Mouse (Mus musculus) cerebellum, adult 18-20 months (tissue): ENCODE measurements at regions not wholly inside any gene's neighbourhood (a gene's known extent, or its start where the extent isn't known, plus 50 kb on each side); places are given as distances from the start of the nearest gene placed in this dataset.

Experiments
- DNase-seq, 2 experiments: peaks; one replicate each; pipeline ENCODE4 v3.0.0; 2021

DNA sequence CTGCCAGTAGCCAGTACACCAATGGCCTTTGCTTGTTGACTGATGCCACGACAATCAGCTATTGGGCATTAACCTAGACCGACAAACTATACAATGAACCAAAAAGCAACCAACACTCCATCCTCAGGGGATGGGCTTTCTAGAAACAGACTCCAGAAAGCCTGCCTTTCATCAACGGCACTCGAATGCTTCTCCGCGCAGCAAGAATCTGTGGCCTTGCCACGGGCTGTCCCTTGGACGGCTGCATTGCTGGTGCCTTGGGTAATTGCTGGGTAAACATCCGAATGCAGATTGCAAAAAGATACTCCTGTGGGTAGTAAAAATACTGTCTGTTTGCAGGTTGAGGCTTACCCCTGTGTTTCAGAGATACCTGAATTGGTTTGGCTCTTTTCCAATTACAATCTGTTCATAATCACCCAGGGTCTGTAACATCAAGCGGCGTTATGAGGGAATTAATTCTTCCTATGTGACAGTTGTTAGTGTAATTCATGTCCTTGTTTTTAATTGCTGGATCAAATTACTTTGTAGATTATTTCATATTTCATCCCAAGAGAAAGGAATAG is 319.0 kb upstream of the Kif2a start:
- no peak for DNase-seq

DNA sequence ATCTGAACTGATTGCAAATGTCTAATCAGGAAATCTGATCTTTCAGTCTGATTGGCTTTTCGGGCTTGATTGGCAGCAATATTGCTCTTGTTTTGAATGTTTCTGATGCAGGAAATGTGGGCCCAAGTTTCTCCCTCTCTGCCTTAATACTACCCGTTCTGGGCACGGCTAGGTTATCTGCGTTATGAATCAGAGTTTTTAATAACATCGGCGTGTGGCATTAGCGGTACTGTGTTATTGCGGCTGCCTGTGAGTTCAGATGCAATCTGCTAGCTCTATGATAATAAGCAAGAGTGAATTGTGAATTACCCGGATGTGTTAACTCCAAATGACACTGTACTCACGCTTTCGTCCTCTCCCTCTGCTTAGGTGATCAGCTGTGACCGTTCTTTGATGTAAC is 316.2 kb upstream of the Kif2a start:
- DNase-seq = no peak

DNA sequence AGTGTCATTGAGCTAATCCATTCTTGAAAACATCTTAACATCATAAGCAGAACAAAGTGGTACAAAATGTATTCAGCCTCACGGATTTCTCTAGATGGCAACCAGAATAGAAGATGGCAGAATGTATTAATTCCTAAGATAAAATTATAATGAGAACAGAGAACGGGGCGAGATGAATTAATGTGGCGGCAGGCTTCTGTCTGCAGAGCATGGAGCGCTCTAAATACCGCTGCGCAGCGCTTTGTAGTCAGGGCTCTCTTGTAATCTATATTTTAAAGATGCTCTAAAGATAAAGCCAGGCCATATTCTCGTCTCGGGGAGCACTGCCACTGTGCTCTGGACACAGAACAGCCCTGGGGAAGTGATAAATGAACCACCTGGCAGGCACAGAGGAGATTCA is 315.2 kb upstream of the Kif2a start:
- no peak for DNase-seq

DNA sequence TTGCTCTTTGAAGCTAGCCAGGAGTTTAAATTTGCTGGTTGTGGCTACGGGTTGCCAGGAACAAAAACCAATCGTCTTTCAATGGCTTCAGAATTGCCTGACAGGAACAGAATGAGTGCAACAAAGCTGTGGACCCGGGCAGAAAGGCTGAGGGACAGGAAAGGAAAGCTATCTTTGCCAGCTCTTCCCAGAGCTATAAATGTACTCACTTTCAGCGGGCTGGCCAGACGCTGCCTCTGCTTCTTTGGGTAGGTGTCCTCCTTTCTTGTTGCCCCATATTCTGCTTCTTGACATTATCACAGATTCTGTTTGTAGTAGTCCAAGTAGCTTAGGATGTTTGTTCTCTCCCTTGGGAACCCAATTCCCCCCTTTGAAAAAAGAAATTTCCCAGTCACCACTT is 307.4 kb upstream of the Kif2a start:
- DNase-seq = no peak

DNA sequence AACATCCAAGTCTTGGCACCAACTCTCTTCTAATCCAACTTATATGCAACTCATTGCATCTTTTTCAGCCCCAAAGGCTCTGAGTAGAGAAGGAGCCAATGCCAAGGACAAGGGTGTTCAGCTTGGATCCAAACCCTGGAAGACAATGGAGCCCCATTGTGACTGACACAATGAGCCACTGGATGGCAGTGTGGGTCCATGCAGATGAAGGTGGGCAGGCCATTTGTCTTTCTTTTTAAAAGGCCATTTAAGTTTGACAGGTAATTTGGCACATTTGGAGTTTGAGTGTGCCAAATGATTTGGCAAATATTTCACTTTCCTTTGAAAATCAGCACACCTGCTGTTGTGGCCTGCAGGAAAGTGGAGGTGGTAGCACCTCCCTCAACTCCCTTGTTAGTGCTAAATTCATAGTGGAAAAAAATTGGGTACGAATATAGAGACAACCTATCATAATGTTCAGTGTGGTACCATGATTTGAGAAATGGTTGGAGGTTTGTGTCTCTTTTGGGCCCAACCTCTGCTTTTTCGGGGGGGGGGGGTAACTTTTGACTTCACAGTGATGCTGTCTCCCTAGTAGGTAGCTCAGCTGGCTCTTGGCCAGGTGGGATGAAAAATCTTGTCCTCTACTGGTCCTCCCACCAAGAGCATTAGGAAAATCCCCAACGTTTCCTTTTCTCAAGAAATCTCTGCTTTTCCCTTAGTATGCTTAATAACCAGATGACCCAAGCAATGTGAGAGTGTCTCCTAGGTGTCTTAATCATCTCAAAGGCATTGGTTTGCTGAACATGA is 304.0 kb upstream of the Kif2a start:
- DNase-seq = peak; percentile 80 to 86

DNA sequence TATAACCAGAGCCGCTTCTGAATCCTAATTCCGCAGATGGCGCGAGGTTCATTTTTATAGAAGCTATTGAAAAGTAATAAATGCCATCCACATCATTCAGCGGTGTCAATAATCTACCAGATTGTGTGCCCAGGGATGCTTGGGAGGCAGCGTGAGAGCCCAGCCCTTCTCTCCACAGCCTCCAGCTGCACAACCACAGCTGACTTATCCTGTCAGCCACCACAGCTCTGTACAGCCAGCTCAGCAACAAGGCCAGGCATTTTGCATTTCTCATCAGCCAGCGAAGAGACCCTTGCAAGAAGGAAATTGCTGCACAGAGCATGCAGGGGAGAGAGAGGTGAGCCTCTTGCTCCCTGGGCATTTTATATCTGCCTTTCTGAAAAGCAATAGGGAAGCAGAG is 292.8 kb upstream of the Kif2a start:
- DNase-seq = no peak

DNA sequence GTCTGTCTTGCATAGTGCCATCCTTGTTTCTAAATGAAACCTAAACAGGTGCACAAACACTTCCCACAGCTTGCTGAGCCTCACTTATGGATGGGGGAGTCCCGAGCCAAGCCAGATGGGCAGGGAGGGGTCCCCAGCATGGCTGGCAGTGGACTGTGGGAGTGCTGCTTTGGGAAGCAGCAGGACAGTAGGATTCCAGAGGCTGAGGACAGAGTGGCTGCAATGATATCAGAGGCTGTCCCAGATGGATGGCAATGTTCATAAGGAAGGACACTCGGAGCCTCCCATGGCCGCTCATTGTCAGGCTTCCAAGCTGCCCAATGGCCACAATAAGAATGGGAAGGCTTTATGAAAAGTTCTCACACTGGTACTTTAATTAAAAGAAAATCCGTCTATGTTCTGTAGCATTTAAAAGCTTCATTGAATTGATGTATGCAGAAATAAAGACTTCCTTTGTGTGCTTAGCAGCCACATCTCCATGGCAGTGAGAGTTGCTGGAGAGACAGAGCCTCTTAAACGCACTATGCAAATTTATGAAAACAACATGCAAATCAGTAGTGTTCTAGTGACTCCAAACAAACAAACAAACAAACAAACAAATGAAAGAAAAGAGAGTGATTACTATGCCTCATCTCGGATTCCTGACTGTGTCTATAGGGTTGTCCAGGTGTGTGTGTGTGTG is 287.2 kb upstream of the Kif2a start:
- no peak for DNase-seq

DNA sequence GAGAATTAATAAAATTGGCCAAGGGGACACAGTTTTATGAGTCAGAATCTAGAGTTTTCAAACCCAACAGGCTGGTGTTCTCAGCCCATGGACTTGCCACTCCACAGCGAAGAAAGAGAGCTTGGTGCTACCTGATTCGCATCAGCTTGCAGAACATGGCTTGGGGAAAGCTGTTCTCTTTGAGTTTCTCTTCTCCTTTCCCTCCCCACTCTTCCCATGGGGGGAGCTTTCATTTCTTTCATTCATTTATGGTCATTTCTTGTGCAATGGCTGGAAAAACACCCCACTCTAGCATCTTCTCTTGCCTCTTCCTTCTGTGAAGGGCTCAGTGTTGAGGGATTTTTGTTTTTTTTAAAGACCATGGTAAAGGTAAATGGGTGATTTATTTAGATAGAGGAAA is 286.5 kb upstream of the Kif2a start:
- DNase-seq = no peak

DNA sequence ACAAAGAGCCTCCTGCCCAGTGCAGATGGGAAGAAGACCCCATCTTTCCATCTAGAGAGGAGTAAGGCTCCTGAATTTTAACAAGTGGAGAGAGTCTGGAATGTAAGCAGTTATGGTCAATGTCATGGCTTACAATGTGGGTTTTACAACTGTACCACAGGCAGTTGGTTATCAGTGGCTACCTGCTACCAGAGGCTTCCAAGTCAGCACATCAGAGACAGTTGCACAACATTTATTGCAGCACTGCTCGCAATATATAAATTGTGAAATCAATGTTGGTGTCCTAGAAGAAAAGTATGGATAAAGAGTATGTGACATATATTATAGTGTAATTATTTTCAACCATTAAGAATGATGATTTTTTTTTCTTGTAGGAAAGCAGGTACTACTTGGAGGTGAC is 285.0 kb upstream of the Kif2a start:
- no peak for DNase-seq

DNA sequence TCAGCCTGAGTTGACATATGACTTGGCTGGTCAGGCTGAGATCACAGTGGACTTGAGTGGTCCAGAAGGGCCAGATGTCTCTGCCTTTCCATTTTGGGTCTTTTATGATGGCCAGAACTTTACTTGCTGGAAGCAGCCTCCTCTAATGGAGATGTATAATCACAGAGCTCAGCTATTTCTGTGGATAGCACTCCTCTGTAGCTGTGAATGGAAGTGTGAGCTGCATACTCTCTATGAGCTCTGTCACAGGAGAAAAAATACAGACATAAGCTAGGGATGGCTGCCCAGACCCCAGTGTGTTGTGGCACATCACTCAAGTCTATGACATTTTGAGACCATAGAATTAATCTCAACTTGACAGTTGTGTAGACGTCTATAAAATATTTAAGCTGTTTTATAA is 284.3 kb upstream of the Kif2a start:
- DNase-seq = no peak

DNA sequence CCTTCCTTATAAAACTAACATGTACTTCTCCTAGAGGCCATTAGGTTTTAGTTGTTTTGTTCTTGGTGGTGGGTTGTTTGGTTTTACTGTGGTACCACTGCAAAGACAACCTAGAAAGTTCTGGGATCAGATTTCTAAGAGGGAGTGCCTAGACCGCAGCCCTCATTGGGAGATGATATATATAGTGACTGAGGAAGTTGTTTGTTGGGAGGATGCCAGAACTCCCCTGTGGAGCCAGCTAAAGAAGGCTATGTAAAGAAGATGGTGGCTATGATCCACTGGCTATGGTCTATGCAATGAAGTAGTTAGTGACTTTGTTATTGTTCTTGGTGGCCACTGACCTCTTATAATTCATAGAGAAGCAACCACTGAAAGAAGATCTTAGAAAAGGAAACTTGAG is 283.8 kb upstream of the Kif2a start:
- DNase-seq = no peak

DNA sequence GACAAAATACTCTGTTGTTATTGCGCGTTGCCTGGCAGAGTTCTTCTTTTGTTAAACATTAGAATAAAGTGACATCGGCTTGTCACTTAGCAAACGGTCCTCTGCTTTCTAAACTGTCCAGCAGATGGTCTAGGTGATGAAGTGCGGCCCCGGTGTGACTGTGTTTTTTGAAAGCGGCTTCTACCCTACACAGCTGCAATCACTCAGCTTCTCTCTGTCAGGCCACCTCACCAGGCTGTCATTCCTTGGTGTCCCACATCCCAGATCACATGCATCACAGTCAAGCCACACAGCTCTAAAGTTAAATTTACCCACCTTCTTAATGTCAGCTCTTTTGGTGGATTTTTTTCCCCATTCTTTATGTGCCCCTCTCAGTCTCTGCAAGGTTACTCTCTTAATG is 282.0 kb upstream of the Kif2a start:
- no peak for DNase-seq

DNA sequence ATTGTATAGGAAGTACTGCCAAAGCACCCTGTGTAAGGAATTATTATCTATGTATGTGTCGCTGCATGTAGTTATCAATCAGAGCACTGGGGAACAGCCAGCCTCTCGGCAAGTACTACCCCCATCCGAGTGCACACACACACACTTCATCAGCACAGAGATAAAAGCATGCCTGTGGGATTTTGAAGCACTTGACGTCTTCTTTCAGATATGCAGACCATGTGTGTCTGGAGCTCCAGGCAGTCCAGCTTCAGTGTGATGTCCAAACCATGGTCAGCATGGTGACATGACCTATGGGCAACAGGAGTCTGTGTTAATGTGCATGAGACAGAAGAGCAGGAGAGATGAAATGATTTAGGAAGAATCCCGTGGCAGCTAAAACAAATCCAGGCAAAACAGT is 281.4 kb upstream of the Kif2a start:
- DNase-seq = no peak

DNA sequence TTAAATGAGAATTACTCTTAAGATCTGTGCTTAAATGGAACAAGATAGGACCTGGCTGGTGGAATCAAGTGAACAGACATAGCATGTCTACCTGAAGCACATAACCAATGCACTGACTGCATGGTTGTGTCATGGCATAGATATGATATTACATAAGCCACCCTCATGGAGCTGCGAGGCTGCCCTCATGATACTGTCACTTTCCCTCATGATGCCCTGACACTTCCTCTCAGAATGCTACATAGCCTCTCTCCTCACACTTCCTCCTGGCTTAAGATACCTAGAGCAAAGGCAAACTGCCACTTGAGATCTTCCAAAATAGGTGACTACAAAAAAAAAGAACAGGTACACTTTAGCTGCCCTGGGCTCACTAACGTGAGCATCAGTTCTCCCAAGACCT is 278.9 kb upstream of the Kif2a start:
- no peak for DNase-seq

DNA sequence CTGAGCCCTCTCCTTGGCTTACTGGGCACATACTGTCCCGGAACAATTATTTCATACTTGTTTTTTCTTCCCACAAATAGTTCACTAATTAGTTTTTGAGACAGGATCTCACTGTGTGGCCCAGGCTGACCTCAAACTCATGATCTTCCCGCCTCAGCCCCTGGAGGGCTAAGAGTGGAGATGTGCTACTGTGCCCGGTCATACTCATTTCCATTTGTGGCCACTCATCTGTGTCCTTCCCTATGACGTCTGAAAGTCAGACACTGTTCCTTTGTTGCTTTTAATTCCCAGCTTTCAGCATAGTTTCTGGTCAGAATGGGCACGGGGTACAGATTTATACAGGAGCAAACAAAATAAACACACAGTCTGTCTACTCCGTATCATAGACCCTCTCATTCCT is 242.7 kb upstream of the Kif2a start:
- DNase-seq = no peak

DNA sequence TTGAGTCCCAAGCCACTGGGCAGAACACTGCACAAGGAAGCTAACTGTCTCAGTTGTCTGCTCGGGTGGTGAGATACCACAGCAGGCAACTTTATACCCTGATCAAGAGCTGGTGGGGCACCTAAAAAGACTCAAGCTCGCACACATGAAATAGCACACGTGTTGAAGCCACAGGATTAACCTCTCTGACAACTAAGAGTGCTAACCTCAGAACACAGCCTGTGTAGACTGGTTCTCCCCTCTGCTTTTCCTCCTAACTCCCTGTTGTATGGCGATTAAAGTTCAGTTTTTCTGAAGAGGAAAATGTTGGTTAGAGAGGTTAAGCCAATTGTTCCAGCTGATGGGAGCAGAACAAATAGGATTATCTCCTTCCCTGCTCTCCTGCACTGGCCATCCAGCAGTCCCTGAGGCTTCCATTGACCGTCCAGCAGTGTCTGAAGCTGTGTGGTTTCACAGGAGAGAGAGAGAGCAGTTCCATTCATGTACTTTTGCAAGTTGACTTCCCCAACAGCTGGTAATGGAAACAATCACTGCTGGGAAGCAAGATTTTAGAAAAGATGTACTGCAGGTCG is 239.6 kb upstream of the Kif2a start:
- no peak for DNase-seq

DNA sequence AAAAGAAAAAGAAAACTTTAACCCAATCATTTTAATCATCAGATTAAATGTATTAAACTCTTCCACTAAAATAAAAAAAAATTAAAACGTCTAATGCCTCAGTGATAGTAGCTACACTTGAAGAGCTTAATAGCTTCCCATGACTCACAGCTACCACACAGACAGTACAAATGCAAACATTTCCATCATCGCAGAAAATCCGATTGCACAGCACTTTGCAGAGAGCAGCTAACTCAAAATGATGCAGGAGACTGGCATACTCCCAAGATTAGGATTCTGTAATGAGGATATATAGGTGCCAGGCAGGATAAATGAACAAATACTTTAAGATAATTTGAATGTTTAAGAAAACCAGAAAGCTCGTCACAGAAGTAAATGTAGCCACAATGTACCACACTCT is 238.3 kb upstream of the Kif2a start:
- DNase-seq = no peak

DNA sequence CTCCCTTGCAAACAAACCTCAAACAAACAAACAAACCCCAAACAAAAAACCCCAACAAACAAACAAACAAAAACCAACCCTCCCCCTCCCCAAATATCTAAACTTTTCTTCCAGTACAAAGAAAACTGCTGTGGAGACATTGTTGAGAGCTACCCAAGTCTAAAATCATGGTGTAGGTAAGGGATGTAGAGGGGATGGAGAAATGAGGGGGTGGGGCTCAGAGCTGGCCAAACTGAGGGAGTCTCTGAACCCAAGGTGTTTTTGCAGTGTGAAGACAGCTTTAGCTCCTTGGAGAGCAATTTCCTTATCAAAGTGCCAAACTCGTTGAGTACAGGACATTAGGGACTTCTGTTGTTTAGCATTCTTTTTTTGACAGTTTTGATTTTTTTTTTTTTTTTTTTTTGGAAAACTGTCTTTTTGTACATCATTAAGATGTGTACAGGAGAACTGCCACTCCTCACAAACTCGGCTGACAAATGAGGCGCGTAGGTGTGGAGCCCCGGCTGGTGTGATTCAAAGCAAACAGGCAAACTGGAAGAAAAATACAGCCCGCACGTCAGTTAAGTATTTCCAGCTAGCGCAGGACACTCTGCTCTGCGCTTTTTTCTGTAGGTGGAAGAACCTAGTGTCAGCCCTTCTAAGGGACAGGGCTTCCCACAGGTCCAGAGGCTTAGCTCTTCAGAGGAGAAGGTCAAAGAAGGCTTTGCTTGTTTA is 226.0 kb upstream of the Kif2a start:
- no peak for DNase-seq

DNA sequence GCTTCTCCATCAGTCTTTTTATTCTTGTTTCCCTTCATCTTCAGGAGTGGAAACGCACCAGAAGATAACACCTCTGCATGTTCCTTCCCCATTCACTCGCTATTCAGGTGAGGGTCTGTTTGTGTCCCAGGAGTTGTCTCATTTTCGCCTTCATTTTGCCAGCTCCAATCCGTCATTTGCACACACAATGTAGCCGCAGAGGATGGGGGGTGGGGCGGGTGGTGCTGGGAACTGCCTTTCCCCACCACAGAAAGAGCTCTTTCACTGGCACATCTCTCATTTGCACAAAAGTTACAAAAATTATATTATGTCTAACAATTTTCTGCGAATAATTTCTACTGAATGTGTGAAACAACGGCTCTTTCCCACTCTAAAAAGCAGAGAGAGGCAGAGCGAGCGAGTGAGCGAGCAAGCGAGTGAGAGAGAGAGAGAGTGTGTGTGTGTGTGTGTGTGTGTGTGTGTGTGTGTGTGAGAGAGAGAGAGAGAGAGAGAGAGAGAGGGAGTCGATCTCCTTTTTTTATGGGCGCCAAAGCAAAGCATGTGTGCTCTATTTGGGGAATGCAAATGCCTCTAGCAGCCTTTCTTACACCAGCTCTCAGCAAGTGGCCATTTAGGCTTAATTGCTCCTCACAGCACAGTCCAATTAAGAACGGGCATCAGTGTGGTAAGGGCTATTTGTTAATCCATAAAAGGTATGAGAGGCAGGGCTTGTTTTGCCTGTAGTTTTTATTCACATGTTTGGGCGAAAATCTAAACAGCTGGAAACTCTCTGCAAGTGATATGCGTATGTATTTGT is 225.2 kb upstream of the Kif2a start:
- DNase-seq = no peak

DNA sequence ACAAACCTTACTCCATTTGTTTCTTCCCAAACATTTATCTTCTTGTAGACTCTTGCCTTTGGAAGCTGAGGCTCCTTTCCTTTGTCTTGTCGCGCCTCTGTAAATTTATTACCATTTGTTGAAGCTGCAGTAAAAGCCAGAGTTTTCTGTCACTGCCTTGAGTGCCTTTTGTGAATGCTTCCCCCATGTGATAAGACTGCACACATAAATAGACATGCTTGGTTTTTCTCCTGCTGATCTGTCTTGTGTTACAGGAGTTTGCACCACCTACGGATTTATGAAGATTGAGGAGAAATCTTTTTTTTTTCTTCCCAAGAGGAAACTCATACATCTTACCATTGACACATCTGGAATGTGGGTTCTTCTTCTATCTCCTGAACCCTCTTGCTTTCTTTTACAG is 222.2 kb upstream of the Kif2a start:
- DNase-seq = no peak

DNA sequence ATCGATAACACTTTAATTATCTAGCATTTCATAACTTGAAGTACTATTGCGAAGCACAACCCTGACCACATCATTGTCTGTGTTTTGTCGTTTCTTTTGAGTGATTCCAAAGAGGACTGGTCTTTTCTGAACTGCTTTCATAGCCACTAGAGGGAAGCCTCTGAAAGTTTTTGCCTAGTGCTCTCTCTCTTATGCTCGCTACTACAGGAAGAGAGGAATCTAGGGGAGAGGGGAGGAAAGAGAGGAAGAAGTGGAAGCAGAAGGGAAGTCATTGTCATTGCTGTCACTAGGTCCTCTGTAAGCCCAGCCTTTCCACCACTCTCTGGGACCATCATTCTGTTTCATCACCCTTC is 217.1 kb upstream of the Kif2a start:
- DNase-seq = no peak

DNA sequence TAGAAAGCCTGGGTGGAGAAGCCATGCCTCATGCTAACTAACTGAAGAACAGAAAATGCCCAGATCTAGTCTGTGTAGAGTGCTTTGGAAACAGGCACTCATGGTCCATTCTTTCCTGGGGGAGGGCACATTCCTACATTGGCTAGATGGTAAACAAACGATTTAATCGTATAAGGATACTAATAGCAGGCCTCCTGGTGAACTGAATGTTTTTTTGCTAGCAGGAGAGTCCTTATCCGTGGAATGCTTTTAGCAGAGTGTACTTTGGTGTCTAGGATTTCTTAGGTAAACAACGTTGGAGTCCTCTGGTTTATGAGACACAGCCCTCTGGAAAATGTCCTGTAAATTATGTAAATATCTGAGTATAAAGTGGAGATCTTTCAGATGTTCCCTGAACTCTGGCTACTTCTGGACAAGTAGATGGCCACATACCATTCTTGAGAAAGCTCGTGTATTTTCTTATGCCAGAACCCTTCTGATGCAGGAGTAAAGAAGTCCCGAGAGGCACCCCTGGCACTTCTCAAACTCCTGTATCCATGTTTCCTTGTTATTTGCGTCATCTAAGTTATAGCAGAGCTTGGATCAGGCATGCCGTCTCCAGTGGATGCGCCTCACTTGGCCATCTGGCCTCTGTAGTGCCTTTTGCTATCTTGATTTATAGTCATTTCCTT is 216.6 kb upstream of the Kif2a start:
- no peak for DNase-seq
